Mouse (Mus musculus) limb, embryonic 12.5 days (tissue): Measurements from ENCODE around the gene Mast4. TPM values are rescaled to one million over a fixed set of nuclear protein-coding genes. Genes with fewer than 3 reads are reported as not detected.

ENCODE experiments used
- ATAC-seq: fragments of 200-750 bp; cut with Nextera tagmentation; 2 replicates; pipeline ENCODE4 v1.8.0; 2017; ENCODE audit warnings: low read depth, moderate TSS enrichment; ENCODE audit not compliant: insufficient number of reproducible peaks, insufficient read depth, low FRiP score, low TSS enrichment
- H3K27ac ChIP-seq: fragments of 300-500 bp; sonication (generic); 2 replicates; pipeline ENCODE4 v1.5.1; 2016; ENCODE audit warnings: mild to moderate bottlenecking, moderate library complexity
- H3K27me3 ChIP-seq: fragments of 300-500 bp; sonication (generic); 2 replicates; pipeline ENCODE4 v1.6.1; 2016; ENCODE audit warnings: mild to moderate bottlenecking, moderate library complexity
- H3K36me3 ChIP-seq: fragments of 300-500 bp; sonication (generic); 2 replicates; pipeline ENCODE4 v1.6.1; 2016; ENCODE audit warnings: mild to moderate bottlenecking, moderate library complexity
- H3K4me1 ChIP-seq: fragments of 300-500 bp; sonication (generic); replicated peaks from 2 replicates; pipeline ENCODE4 v1.6.1; 2016
- H3K4me2 ChIP-seq: fragments of 300-500 bp; sonication (generic); 2 replicates; pipeline ENCODE4 v1.6.1; 2016; ENCODE audit warnings: mild to moderate bottlenecking, moderate library complexity
- H3K4me3 ChIP-seq: fragments of 300-500 bp; sonication (generic); replicated peaks from 2 replicates; pipeline ENCODE4 v1.5.1; 2016; ENCODE audit warnings: mild to moderate bottlenecking
- H3K9ac ChIP-seq: fragments of 300-500 bp; sonication (generic); replicated peaks from 2 replicates; pipeline ENCODE4 v1.6.1; 2016; ENCODE audit warnings: mild to moderate bottlenecking, moderate library complexity
- H3K9me3 ChIP-seq: fragments of 300-500 bp; sonication (generic); 2 replicates; pipeline ENCODE4 v1.6.1; 2016; ENCODE audit warnings: mild to moderate bottlenecking, moderate library complexity
- WGBS: fragments of 180-500 bp; shearing (Covaris S2); methylation state at CpG from one replicate; pipeline ENCODE4 v1.1.7; 2016; 5-methylcytosine and 5-hydroxymethylcytosine counted together
- polyA plus RNA-seq: library from polyadenylated mRNA; unstranded; fragments of >200 nt; fragmentation: Nextera tagmentation; extraction: Ambion mirVana; gene quantifications from 2 replicates; pipeline ENCODE4 v1.2.1, GENCODE M21; 2016

The Mast4 gene
- polyA plus RNA-seq, 1 experiment from 2014 or later: 26.0 TPM

DNA sequence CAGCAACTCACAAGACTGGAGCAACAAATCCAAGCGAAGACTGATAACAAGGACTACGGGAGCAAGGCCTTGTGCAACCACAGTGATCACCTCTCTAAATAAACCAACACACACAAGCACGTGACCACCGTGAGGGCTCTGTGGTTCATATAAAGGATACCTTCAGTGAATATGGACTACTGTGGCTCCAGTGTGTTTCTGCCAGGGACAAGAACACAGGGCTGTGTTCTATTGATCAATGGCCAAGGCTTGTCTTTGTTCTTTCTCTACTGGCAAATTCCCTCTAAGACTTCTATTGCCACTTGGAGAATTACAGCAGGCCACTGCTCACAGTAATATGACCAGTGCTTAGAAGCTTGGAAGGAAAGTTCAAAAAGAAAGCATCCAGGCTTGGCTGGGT is 291.3 kb downstream of the Mast4 start:
- ATAC-seq: no peak
- no peaks in the 10 kb centered on the region for H3K27me3 ChIP-seq
- H3K36me3 ChIP-seq: no peaks in the 10 kb centered on the region

DNA sequence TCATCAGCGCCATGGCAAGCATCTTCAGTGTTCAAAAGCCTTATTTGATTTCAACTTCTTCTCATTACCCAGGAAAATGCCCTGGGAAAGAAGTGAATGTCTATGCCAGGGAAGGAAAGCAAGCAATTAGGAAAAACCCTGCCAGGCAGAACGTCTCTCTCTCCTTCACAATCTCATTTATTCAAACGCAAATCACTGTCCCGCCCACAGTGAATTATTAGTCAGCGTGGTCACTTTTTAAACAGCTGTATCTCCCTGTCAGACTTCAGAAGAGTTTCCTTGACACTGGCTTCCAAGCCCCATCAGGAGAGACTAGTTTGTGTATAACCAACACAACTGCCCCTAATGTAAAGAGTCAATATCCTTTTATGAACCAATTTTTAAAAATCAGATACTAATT is 296.8 kb downstream of the Mast4 start:
- Histone ChIP-seq H3K27ac (no peak overlapping the region), H3K4me3 (no peak overlapping the region), H3K4me1 (no peaks in the 10 kb centered on the region; the same call in 1 of the 2 replicates), H3K9ac (no peak overlapping the region), H3K9me3 (no peaks in the 10 kb centered on the region), H3K27me3 (peaks cover 20% of the 10 kb centered on the region), H3K36me3 (no peaks in the 10 kb centered on the region), H3K4me2 (no peak overlapping the region)
- ATAC-seq: no peak
- WGBS: 56% methylated on average over 5 of the region's 5 CpGs

More for the DNA sequence above, 291.3 kb downstream of the Mast4 start:
- Histone ChIP-seq H3K9ac (no peak overlapping the region), H3K4me3 (no peak overlapping the region), H3K4me1 (no peaks in the 10 kb centered on the region), H3K4me2 (no peak overlapping the region), H3K9me3 (no peaks in the 10 kb centered on the region), H3K27ac (no peak overlapping the region)
- WGBS: 88% methylated on average over 4 of the region's 4 CpGs

DNA sequence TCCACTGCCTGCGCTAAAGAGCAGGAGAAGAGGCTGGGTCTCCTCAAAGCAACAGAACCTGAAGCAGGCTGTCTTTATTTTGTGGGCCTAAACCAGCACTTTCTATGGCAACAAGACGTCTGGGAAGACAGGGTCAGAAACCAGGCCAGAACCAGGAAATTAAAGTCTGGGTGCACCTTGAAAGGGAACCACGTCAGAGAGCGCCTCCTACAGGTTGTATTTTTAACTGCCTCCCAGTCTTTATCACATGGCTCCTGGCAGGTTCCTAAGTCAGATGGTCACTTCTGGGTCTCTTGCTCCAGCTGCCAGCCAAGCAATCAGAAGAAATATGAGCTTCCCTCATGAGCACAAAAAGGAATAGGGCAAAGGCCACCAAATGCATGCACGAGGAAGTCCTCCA is 304.9 kb downstream of the Mast4 start:
- Histone ChIP-seq H3K4me3 (no peak overlapping the region), H3K4me1 (peaks cover 36% of the 10 kb centered on the region), H3K36me3 (no peaks in the 10 kb centered on the region), H3K27me3 (peaks cover 44% of the 10 kb centered on the region), H3K27ac (no peak overlapping the region), H3K4me2 (no peak overlapping the region), H3K9ac (no peak overlapping the region), H3K9me3 (no peaks in the 10 kb centered on the region)
- ATAC-seq: no peak
- WGBS: 84% methylated on average over 5 of the region's 5 CpGs

DNA sequence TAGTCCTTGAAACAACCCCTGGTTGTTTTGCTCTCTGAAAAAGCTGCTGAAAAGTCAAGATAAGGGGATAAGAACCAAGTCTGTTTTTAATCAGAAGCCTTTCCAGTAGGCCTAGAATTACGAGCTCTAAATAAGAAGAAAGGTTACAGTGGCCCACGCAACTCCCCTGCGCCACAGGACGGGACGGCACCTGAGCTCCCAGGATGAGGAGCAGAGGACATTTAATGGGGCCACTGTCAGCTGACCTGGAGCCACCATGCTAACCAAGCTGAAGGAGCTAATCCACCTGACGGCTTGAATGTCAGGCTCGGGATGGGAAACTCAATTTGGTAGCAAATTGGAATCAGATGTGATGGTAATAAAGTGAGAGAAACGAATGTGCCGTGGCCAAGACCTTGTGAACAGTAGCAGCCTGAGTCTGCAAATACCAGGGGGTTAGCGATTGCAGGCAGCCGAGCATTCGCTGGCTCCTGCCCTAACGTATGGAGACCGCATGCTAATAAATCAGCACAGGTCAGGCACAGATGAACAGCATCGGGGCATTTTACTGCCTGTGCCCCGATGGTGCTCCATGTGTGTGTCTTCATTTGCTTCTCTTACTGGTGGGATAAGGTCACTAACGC is 306.7 kb downstream of the Mast4 start:
- 5% methylated on average over 17 of the region's 17 CpGs for WGBS
- Histone ChIP-seq H3K36me3 (no peaks in the 10 kb centered on the region), H3K9ac (no peak overlapping the region), H3K4me3 (no peak overlapping the region), H3K27ac (0 out of 2 replicates have a peak overlapping the region, but pooled peaks have one; percentile 1), H3K4me1 (peaks cover 36% of the 10 kb centered on the region), H3K9me3 (no peaks in the 10 kb centered on the region), H3K27me3 (peaks cover 40% of the 10 kb centered on the region), H3K4me2 (peak overlapping the region; percentile 36)
- peak; percentile 81 for ATAC-seq

DNA sequence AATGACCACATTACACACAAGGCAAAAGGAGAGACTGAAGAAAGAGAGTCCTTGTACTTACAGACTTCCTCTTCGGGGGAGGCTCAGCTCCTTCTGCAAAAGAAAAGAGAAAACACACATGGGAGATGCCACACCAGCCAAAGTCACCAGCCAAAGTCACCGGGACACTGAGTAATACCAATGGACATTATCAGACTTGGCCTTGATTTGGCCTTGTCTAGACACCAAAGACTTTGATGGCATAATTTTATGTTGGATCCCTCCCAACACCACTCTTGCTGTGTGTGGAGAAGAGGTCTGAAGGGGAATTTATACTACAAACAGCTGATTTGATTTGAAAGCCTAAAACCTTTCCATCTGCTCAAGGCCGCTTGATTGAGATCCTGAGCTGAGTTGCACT is 308.8 kb downstream of the Mast4 start:
- Histone ChIP-seq H3K4me1 (peaks cover 29% of the 10 kb centered on the region), H3K27me3 (peaks cover 45% of the 10 kb centered on the region), H3K36me3 (no peaks in the 10 kb centered on the region), H3K9ac (no peak overlapping the region), H3K4me2 (no peak overlapping the region), H3K4me3 (no peak overlapping the region), H3K9me3 (no peaks in the 10 kb centered on the region), H3K27ac (no peak overlapping the region)
- no peak for ATAC-seq
- WGBS: 59% methylated on average over 3 of the region's 3 CpGs

DNA sequence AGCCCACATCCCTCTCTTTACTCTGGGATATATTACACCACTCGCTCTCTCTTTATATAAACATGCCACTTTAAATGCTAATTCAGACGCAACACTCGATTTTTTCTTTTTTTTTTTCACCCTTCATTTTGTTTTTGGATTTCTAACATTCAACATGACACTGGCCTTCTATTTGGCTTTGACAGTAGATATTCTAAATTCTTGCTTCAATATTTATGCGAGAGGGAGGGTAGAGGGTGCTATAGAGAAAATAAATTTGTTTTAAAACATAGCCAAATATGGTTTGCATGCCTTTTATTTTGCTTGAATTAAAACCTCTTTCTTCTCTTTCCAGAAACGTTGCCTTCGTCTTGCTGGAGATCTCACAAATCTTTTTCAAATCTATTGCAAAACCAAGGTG is 315.8 kb downstream of the Mast4 start:
- ATAC-seq: no peak
- H3K4me3 ChIP-seq: no peak overlapping the region
- H3K9ac ChIP-seq: no peak overlapping the region
- no peaks in the 10 kb centered on the region for H3K4me1 ChIP-seq
- no peaks in the 10 kb centered on the region for H3K9me3 ChIP-seq
- no peak overlapping the region for H3K4me2 ChIP-seq
- H3K27ac ChIP-seq: no peak overlapping the region
- 81% methylated on average over 6 of the region's 6 CpGs for WGBS
- H3K36me3 ChIP-seq: no peaks in the 10 kb centered on the region
- H3K27me3 ChIP-seq: peaks cover 32% of the 10 kb centered on the region

DNA sequence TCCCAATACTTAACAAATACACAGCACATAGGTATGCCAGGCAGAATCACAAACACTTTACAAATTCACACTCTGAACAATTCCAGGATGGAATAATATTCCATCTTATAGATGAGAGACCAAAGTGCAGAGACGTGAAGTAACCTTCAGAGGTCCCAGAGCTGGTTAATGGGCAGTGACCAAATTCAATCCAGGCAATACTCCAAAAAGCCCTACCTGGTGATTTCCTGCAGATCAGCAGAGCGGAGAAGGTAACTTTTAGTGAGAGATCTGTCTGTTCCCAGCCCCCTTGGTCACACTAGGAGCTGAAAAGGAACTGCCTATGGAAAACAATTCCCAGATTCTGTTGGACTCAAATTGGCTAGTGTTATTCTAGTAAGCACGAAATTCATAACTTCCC is 316.6 kb downstream of the Mast4 start:
- no peak overlapping the region for H3K4me3 ChIP-seq
- no peak for ATAC-seq
- no peak overlapping the region for H3K9ac ChIP-seq
- H3K4me2 ChIP-seq: no peak overlapping the region
- peaks cover 27% of the 10 kb centered on the region for H3K27me3 ChIP-seq
- H3K27ac ChIP-seq: no peak overlapping the region
- H3K36me3 ChIP-seq: no peaks in the 10 kb centered on the region
- WGBS: 86% methylated on average over 3 of the region's 3 CpGs
- no peaks in the 10 kb centered on the region for H3K9me3 ChIP-seq
- H3K4me1 ChIP-seq: no peaks in the 10 kb centered on the region

DNA sequence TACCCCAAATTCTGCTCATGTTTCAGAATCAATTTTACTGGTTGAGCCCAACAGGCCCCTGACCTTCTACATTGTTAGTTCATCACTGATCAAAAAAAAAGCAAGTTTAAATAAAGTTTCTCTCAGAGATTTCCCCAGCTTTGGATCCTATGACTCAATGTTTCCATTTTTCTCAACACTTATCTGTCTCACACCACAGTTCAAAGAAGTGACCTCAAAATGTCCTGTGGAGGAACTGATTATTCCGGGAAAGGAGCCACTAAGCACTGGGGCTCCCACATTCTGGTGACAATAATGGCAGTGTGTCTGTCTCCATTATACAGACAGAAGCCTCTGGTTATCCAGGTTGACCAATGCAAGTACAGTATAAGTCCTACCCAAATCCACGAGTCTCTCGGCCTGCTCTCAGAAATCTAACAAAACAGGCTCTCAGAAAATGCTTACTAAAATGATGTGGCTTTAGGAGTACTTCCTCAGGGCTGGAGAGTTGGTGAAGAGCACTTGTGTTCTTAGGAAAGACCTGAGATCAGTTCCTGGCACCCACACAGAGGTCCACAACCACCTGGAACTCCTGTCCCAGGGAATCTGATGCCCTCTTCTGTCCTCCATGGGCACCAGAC is 319.1 kb downstream of the Mast4 start:
- 91% methylated on average over 3 of the region's 3 CpGs for WGBS

DNA sequence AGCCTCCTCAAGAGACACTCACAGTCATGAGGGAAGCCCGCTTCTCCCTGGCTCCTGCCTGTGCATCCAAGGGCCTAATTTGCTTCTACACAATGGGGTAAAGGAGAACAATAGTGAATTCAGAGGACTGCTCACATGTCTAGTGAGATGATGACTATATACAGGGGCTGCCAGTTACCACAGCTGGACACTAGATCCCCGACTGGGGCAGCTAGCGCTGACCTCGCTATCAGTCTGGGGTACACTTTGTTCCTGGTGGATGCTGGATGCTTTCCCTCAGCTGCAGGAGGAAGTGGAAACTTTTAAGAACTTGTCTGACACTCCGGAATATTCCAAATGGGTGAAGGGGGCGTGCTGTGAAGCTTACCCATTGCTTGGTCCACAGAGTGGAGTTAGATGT is 319.7 kb downstream of the Mast4 start:
- 90% methylated on average over 6 of the region's 6 CpGs for WGBS
- Histone ChIP-seq H3K27ac (no peak overlapping the region), H3K4me1 (no peaks in the 10 kb centered on the region), H3K27me3 (peaks cover 7% of the 10 kb centered on the region; the same call in 1 of the 2 replicates), H3K4me2 (no peak overlapping the region), H3K9me3 (no peaks in the 10 kb centered on the region), H3K36me3 (no peaks in the 10 kb centered on the region), H3K4me3 (no peak overlapping the region), H3K9ac (no peak overlapping the region)
- no peak for ATAC-seq

More for the DNA sequence above, 319.1 kb downstream of the Mast4 start:
- H3K4me2 ChIP-seq: no peak overlapping the region
- H3K4me1 ChIP-seq: no peaks in the 10 kb centered on the region
- peaks cover 10% of the 10 kb centered on the region for H3K27me3 ChIP-seq
- H3K9me3 ChIP-seq: no peaks in the 10 kb centered on the region
- H3K36me3 ChIP-seq: no peaks in the 10 kb centered on the region
- H3K27ac ChIP-seq: no peak overlapping the region
- ATAC-seq: no peak
- H3K4me3 ChIP-seq: no peak overlapping the region
- no peak overlapping the region for H3K9ac ChIP-seq

DNA sequence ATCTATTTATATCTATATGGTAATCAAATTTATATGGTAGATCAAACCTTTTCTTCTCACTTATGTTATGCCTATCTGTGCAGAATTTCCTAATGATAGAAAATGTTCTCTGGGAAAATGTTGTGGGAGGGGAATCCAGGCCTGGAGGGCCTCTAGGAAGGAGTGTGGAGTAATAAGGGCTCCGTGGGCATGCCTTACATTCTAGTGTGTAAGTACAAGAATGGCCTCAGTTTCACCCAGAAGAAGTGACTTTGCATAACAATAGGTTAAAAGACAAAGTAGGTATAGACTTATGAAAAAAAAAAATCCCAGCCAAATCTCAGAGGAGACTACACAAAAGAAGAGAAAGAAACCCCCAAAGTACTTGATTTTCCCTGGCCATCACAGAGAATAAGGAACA is 320.1 kb downstream of the Mast4 start:
- 80% methylated on average over 1 of the region's 1 CpGs for WGBS
- Histone ChIP-seq H3K4me1 (no peaks in the 10 kb centered on the region), H3K9me3 (no peaks in the 10 kb centered on the region), H3K36me3 (no peaks in the 10 kb centered on the region), H3K4me3 (no peak overlapping the region), H3K27ac (no peak overlapping the region), H3K9ac (no peak overlapping the region), H3K4me2 (no peak overlapping the region), H3K27me3 (peaks cover 3% of the 10 kb centered on the region; the same call in 1 of the 2 replicates)
- no peak for ATAC-seq

DNA sequence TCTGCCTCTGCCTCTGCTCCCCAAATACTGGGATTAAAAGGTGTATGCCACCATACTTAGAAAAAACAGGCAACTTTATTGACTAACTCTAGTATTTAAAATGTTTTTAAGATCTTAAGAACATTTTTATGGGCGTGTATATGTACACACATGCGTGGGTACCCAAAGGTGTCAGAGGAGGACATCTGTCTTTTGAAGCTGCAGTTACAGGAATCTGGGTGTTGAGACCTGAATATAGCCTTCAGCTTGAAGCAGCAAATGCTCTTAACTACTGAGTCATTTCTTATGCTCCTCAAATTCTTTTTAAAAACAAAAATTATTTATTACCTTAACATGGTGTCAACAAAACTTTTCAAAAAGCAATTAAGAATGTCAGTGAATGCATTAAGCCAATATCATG is 329.1 kb downstream of the Mast4 start:
- WGBS: 73% methylated on average over 2 of the region's 2 CpGs
- ATAC-seq: no peak
- no peak overlapping the region for H3K4me2 ChIP-seq
- H3K27ac ChIP-seq: no peak overlapping the region
- H3K4me1 ChIP-seq: no peaks in the 10 kb centered on the region
- no peaks in the 10 kb centered on the region for H3K27me3 ChIP-seq
- no peak overlapping the region for H3K9ac ChIP-seq
- H3K4me3 ChIP-seq: no peak overlapping the region
- no peaks in the 10 kb centered on the region for H3K9me3 ChIP-seq
- no peaks in the 10 kb centered on the region for H3K36me3 ChIP-seq

DNA sequence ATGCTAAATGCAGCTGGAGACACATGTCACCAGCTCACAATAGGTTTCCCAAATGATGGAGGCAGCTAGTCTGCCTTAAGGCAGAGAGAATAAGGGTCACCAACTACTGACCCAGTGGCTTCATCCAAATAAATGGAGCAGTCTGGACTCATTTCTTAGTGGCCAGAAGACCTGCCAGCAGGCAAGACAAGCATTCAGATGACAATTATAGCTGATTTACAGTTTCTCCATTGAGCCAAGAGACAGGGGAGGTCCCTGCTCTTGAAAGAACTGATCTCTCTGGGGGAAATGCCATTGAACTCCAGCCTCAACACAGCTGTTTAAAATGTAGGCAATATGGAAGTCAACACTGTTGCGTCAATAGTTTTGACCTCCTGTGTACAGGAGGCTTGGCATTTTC is 332.5 kb downstream of the Mast4 start:
- 75% methylated on average over 1 of the region's 1 CpGs for WGBS
- no peak for ATAC-seq
- H3K36me3 ChIP-seq: no peaks in the 10 kb centered on the region

More for the DNA sequence above, 332.5 kb downstream of the Mast4 start:
- Histone ChIP-seq H3K9ac (no peak overlapping the region), H3K27ac (no peak overlapping the region), H3K27me3 (0 out of 2 replicates have a peak, but pooled peaks cover 4% of the 10 kb centered on the region), H3K9me3 (no peaks in the 10 kb centered on the region), H3K4me3 (no peak overlapping the region), H3K4me2 (no peak overlapping the region), H3K4me1 (no peaks in the 10 kb centered on the region)
